Mouse (Mus musculus) left cerebral cortex, adult 18-20 months (tissue): ENCODE measurements at regions not wholly inside any gene's neighbourhood (a gene's known extent, or its start where the extent isn't known, plus 50 kb on each side); places are given as distances from the start of the nearest gene placed in this dataset.

Experiments
- DNase-seq, 2 experiments: peaks; one replicate each; pipeline ENCODE4 v3.0.0; 2021 to 2022; ENCODE audit warnings: low spot score in 2 of 2, mixed read lengths in 1 of 2

- no peak for DNase-seq
Observed at GRCm38 (mm10) chr1:99237214-99237613, 535.4 kb upstream of the Cntnap5b start.

DNA sequence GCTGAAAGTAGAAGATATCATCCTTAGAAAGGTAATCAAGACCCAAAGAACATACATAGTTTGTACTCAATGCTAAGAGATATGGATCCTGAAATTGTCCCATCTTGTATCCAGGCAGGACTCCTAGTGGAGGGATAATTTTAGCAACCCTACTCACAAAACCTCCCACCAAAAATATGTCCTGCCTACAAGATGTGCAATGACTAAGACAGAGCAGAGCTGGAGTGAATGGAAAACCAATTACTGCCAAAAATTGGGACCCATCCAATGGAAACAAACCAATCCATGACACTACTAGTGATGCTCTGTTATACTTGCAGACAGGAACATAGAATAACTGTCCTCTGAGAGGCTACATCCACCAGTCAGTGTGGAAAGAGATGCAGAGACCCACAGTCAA lies 487.0 kb upstream of the Cntnap5b start:
- peak; percentile 4 to 8 for DNase-seq

- DNase-seq = no peak
Observed at GRCm38 (mm10) chr1:99287834-99288233, 484.7 kb upstream of the Cntnap5b start.

DNA sequence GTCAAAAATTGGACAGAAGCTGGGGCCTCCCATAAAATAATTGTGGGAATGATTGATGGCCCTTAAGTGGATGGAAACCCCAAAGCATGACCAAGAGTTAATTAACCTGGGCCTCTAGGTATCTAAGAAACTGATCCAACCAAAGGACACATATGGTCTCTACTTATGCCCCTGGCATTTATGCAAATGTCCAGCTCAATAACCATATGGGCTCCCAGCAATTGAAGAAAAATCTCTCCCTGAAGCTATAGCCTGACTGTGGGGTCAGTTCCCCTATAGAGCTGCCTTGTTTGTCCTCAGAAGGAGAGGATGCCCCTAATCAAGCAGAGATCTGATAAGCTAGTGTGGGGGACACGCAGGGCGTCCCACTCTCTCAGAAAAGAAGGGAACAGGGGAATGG lies 473.4 kb upstream of the Cntnap5b start:
- no peak for DNase-seq

- no peak for DNase-seq
Observed at GRCm38 (mm10) chr1:99317043-99317709, 455.4 kb upstream of the Cntnap5b start.

- DNase-seq = no peak
Observed at GRCm38 (mm10) chr1:99317710-99318066, 454.9 kb upstream of the Cntnap5b start.
